Mouse (Mus musculus) central nervous system, embryonic 18 days (tissue): ENCODE results near the gene Fgfr2. TPM values are rescaled to one million over a fixed set of nuclear protein-coding genes. Genes with fewer than 3 reads are reported as not detected.

Source experiments
- polyA plus RNA-seq: library from polyadenylated mRNA; depleted of rRNA; stranded (reverse); fragments of >200 nt; gene quantifications from 2 replicates; pipeline ENCODE4 v1.2.3, GENCODE M21; 2012; rRNA removed

Gene Fgfr2
- polyA plus RNA-seq: 26.8 and 33.3 TPM in 2 replicates

GRCm38 (mm10) chr7:133123244-133123998, at the start of gene Fgfr2:
Gene Fgfr2, minus strand, starts transcription at chr7:133123350.

GRCm38 (mm10) chr7:133123999-133124700, 1.0 kb upstream of the Fgfr2 start, which contains the start of gene Ctbp2:
Gene Ctbp2, minus strand, starts transcription at chr7:133124354.

GRCm38 (mm10) chr7:132930850-132931559, 192.1 kb downstream of the Fgfr2 start, which contains the start of gene Zranb1:
Gene Zranb1, plus strand, starts transcription at chr7:132931142.

GRCm38 (mm10) chr7:132859042-132859958, 263.9 kb downstream of the Fgfr2 start, which contains the start of gene Abraxas2:
Gene Abraxas2, plus strand, starts transcription at chr7:132859225.

GRCm38 (mm10) chr7:132852173-132852844, 270.8 kb downstream of the Fgfr2 start, which contains the start of gene Eef1akmt2:
Gene Eef1akmt2, minus strand, starts transcription at chr7:132852673.

GRCm38 (mm10) chr7:132813416-132814088, 309.6 kb downstream of the Fgfr2 start, which contains the start of gene Fam53b:
Gene Fam53b, minus strand, starts transcription at chr7:132813886.

GRCm38 (mm10) chr7:132610468-132611318, 512.5 kb downstream of the Fgfr2 start, which contains the start of gene Lhpp:
Gene Lhpp, plus strand, starts transcription at chr7:132610638.

GRCm38 (mm10) chr7:132599071-132599975, 523.8 kb downstream of the Fgfr2 start, which contains the start of gene Nkx1-2:
Gene Nkx1-2, minus strand, starts transcription at chr7:132599637.

GRCm38 (mm10) chr7:132576116-132576650, 547.0 kb downstream of the Fgfr2 start, which contains the start of gene Oat:
Gene Oat, minus strand, starts transcription at chr7:132576398.

GRCm38 (mm10) chr7:132317036-132317541, 806.1 kb downstream of the Fgfr2 start, which contains the start of gene Chst15:
Gene Chst15, minus strand, starts transcription at chr7:132317228.

GRCm38 (mm10) chr7:132154368-132154961, 968.7 kb downstream of the Fgfr2 start, which contains the start of gene Cpxm2:
Gene Cpxm2, minus strand, starts transcription at chr7:132154739.

GRCm38 (mm10) chr7:131966023-131966915, 1156.9 kb downstream of the Fgfr2 start, which contains the start of gene Gpr26:
Gene Gpr26, plus strand, starts transcription at chr7:131966460.

GRCm38 (mm10) chr7:131559986-131560696, 1563.0 kb downstream of the Fgfr2 start, which contains the start of gene Bub3:
Gene Bub3, plus strand, starts transcription at chr7:131560222.

GRCm38 (mm10) chr7:131548473-131548872, 1574.7 kb downstream of the Fgfr2 start, which contains the start of gene Hmx2:
Gene Hmx2, plus strand, starts transcription at chr7:131548773.

